Mouse (Mus musculus): ENCODE measurements around the gene Hsdl2.

GRCm38 (mm10) chr4:59543006-59543405 is 38.4 kb upstream of the Hsdl2 start:
- TF ChIP-seq TAL1 (conservative IDR thresholded peaks at IDR 0.05; ENCODE audit: low read depth, low read length) = no peak
- TF ChIP-seq CTCF (IDR thresholded peaks at IDR 0.05; ENCODE audit: low read depth, low read length) = no peak
- TF ChIP-seq GATA2 (IDR thresholded peaks at IDR 0.05; ENCODE audit: borderline replicate concordance, low read depth, low read length) = no peak
